Mouse (Mus musculus) c-Kit-positive CD71-negative TER-119-negative erythroid progenitor cells, embryonic 14.5 days (primary cell): Measurements from ENCODE around the gene D730048I06Rik.
"Not testable (repeated sequence)": the region's sequence is repeated elsewhere in the genome, so short reads cannot be mapped to it uniquely, and the experiment has no call there.

ENCODE experiments used
- DNase-seq: peaks from one replicate; pipeline ENCODE4 v3.0.0-alpha.2; 2013; ENCODE audit warnings: low read depth

The D730048I06Rik gene

DNA sequence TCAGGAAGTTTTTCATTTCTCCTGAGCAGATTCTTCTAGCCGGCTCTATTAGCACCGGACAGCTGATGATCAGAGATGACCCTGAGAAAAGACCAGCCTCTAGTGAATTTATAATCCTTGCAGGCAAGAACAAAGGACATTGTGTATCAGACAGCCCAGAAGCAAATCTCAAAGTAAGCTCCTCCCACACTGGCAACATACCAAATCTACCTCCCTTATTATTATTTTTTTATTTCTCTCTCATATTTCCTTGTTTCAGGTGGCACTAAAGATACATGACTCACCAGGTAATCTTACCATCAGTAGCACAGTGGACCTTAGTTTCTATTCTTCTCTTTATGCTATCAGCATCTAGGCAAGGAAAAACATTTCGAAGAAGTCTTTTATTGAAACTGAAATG is at the start of gene D730048I06Rik, which contains the start of gene Gm27235:
TSS of gene D730048I06Rik (minus strand) at position 112 of the 400 bp plus-strand sequence.
TSS of gene Gm27235 (minus strand) at position 101 of the 400 bp plus-strand sequence.
- no peak for DNase-seq

DNA sequence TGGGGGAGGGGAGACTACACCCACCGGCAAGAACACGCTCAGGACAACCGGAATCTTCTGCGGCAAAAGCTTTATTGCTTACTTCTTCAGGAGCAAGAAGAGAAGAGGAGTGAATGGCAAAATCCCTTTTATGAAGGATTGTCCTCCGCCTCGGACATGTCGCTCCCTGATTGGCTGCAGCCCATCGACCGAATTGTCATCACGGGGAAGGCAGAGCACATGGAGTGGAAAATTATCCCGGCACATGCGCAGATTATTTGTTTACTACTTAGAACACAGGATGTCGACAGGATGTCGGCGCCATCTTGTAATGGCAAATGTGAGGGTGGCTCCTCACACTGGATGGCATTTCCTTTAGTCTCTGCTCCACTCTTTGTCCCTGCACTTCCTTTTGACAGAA is 28.0 kb upstream of the D730048I06Rik start:
- not testable (repeated sequence) for DNase-seq

DNA sequence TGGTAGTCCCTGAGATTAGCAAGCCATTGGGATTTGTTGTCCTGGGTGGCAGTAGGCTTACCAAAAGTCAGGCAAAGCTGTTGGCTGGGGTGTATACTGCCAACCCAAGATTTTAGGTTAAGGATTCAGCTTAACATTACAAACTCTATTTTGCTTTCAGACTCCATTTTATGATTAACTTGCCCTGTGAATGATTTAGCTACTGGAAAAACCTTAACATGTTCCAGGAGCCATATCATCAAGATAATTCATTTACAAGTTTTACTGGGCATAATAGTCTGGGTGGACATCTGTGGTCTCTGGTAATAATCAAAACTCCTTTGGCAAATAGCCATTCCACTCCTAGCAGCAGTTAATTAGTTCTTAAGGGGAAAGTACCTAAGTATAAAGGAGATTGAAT is 8.2 kb upstream of the D730048I06Rik start:
- DNase-seq: no peak

DNA sequence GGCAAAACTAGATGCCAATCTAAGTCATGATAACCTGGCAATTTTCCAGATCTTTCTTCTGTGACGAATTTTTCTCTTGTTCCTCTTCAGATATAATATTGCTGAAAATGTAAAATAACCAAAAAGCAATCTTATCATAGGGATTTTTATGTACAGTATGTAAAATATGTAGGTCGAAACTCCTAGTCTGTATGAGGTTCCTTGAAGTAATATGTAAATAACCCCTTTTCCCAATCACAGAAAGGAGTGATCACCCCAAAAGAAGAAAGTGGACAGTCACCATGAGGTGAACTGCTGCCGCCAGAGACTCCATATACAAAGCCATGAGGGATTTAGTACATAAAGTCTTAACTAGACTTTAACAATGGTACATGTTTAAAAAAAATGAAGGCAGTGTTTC is 11.9 kb downstream of the D730048I06Rik start, which contains the start of gene Gm17727:
TSS of gene Gm17727 (minus strand) at position 101 of the 400 bp plus-strand sequence.
- no peak for DNase-seq

DNA sequence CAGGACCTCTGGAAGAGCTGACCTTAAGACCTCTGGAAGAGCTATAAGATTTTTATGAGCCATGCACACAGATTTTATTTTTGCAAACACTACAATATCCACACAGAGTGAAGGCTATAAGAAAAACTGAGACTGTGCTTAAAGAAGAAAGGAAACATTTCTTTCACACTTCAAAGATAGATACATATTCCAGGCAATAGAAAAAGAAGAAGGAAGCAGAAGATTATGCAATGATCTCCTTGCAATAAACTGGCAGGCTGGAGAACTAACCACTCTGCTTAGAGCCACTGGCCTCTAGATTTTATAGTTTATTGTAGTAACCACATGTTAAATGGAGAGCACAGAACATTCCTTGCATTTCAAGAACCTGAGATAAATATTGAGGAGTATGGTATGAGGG is 33.1 kb downstream of the D730048I06Rik start:
- DNase-seq: no peak

DNA sequence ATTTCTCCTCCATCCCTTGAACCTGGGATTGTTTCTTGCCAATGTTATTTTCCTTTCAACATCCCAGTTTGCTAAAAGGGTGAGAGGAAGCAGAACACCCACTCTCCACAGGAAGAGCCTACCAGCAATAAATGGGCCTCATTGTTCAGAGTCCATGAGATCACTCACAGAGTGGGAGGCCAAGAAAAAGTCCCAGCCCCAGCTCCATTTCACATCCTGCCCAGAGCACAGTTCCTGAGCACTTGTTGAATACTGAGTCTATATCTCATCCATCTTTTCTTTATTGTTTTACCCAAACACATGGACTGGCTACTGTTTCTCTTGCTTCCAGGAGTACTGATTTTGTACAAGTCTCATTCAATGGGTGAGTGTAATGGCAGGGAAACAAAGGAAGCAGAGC is 49.2 kb downstream of the D730048I06Rik start, which contains the start of gene Gm17677:
TSS of gene Gm17677 (plus strand) at position 301 of the 400 bp plus-strand sequence.
- DNase-seq: no peak
